Mouse (Mus musculus): ENCODE results near the gene Riox1. TPM values are rescaled to one million over a fixed set of nuclear protein-coding genes. Genes with fewer than 3 reads are reported as not detected.

The Riox1 gene
- polyA plus RNA-seq, 1 experiment = 2.4 TPM

DNA sequence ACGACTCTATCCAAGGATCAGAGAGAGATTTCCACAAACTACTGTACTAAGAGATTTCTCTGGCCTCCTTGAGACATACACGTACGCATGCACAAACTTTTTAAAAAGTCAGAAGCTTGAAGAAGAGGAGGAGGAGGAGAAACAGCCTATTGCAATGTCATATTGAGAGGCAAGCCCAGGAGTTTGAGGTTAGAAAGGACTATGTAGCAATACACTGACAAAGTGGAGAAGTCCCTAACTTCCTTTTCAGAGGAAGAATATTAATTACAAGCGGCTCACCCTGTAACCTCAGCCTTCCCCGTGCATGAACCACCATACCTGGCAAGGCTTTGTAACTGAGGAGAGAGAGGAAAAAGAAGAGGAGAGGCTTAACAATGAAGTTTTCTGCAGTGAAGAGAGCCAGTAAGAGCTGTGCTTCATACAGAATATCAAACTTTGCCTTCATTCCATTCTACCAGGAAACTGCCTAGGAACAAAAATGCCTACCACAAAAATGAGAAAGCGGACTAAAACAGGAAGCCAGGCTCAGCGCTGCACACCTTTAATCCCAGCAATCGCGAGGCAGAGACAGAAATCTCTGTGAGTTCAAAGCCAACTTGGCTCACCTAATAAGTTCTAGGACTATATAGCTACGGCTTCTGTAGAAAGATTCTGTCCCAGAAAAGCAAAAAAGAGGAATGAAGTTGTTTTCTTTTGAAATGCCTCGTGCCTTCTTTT lies 474 bp upstream of the Riox1 start:
- H3K4me1 ChIP-seq (ENCODE audit: control insufficient read depth, insufficient read depth, low read length) = peaks cover 17% of the 10 kb centered on the region
- no peaks in the 10 kb centered on the region for H3K36me3 ChIP-seq (ENCODE audit: control insufficient read depth, insufficient read depth, low read length)
- peak overlapping the region; percentile 88 for H3K4me3 ChIP-seq (ENCODE audit: control insufficient read depth, low read depth, low read length)
- TF ChIP-seq CTCF (IDR thresholded peaks at IDR 0.05; ENCODE audit: control insufficient read depth, insufficient read depth, insufficient replicate concordance, low read depth, low read length) = no peak
- TF ChIP-seq POLR2A (IDR thresholded peaks at IDR 0.05; ENCODE audit: control insufficient read depth, low read depth, low read length) = no peak
- no peaks in the 10 kb centered on the region for H3K27me3 ChIP-seq (ENCODE audit: control insufficient read depth, insufficient read depth, low read length)
- peak overlapping the region; percentile 82 for H3K27ac ChIP-seq (ENCODE audit: control insufficient read depth, insufficient read depth, low read depth, low read length)

- peaks cover 17% of the 10 kb centered on the region for H3K4me1 ChIP-seq (ENCODE audit: control insufficient read depth, insufficient read depth, low read length)
- peak overlapping the region; percentile 88 for H3K4me3 ChIP-seq (ENCODE audit: control insufficient read depth, low read depth, low read length)
- TF ChIP-seq POLR2A (IDR thresholded peaks at IDR 0.05; ENCODE audit: control insufficient read depth, low read depth, low read length) = no peak
- no peak for TF ChIP-seq CTCF (IDR thresholded peaks at IDR 0.05; ENCODE audit: control insufficient read depth, insufficient read depth, insufficient replicate concordance, low read depth, low read length)
- H3K27me3 ChIP-seq (ENCODE audit: control insufficient read depth, insufficient read depth, low read length) = no peaks in the 10 kb centered on the region
- no peaks in the 10 kb centered on the region for H3K36me3 ChIP-seq (ENCODE audit: control insufficient read depth, insufficient read depth, low read length)
- peak overlapping the region; percentile 82 for H3K27ac ChIP-seq (ENCODE audit: control insufficient read depth, insufficient read depth, low read depth, low read length)
Measured at GRCm38 (mm10) chr12:83950840-83951701, 663 bp downstream of the Riox1 start.

DNA sequence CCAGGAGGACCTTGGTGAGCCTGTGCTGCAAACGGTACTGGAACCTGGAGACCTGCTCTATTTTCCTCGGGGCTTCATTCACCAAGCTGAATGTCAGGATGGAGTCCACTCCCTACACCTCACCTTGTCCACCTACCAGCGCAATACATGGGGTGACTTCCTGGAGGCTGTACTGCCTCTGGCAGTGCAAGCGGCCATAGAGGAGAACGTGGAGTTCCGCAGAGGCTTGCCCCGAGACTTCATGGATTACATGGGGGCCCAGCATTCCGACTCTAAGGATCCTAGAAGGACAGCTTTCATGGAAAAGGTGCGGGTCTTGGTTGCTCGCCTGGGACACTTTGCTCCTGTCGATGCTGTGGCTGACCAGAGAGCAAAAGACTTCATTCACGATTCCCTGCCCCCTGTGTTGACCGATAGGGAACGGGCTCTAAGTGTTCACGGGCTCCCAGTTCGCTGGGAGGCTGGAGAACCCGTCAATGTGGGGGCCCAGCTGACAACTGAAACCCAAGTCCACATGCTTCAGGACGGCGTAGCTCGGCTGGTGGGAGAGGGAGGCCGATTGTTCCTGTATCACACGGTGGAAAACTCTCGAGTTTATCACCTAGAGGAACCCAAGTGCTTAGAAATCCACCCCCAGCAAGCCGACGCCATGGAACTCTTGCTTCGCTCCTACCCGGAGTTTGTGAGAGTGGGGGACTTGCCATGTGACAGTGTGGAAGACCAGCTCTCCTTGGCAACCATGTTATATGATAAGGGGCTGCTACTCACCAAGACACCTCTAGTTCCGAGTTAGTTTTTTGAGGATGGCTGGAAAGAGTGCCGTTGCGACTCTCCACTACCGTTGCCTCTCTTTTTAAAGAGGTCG lies 1.5 kb downstream of the Riox1 start:
- TF ChIP-seq POLR2A (IDR thresholded peaks at IDR 0.05; ENCODE audit: control insufficient read depth, low read depth, low read length) = no peak
- no peak for TF ChIP-seq CTCF (IDR thresholded peaks at IDR 0.05; ENCODE audit: control insufficient read depth, insufficient read depth, insufficient replicate concordance, low read depth, low read length)
- peaks cover 17% of the 10 kb centered on the region for H3K4me1 ChIP-seq (ENCODE audit: control insufficient read depth, insufficient read depth, low read length)
- peak overlapping the region; percentile 88 for H3K4me3 ChIP-seq (ENCODE audit: control insufficient read depth, low read depth, low read length)
- no peaks in the 10 kb centered on the region for H3K36me3 ChIP-seq (ENCODE audit: control insufficient read depth, insufficient read depth, low read length)
- H3K27me3 ChIP-seq (ENCODE audit: control insufficient read depth, insufficient read depth, low read length) = no peaks in the 10 kb centered on the region
- H3K27ac ChIP-seq (ENCODE audit: control insufficient read depth, insufficient read depth, low read depth, low read length) = no peak overlapping the region; the same call in 1 of the 2 replicates

DNA sequence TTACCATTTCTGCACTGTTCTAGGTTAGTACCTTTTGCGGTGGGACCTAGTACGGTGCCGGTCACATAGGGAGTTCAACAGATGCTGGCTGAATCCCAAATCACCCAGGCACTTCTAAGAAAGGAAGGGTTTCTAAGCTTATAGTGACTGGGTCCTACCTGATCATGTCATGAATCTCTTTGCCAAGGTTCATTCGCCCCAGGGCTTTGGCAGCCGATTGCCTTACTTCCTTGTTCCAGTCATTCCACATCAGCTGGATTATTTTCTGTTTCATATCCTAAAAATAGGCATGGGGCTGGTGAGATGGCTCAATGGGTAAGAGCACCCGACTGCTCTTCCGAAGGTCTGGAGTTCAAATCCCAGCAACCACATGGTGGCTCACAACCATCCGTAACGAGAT lies 7.9 kb downstream of the Riox1 start:
- Histone ChIP-seq H3K4me3 (ENCODE audit: control insufficient read depth, low read depth, low read length) (no peak overlapping the region), H3K27me3 (ENCODE audit: control insufficient read depth, insufficient read depth, low read length) (no peaks in the 10 kb centered on the region), H3K4me1 (ENCODE audit: control insufficient read depth, insufficient read depth, low read length) (no peaks in the 10 kb centered on the region), H3K27ac (ENCODE audit: control insufficient read depth, insufficient read depth, low read depth, low read length) (no peak overlapping the region), H3K36me3 (ENCODE audit: control insufficient read depth, insufficient read depth, low read length) (no peaks in the 10 kb centered on the region)
- no peak for TF ChIP-seq POLR2A (IDR thresholded peaks at IDR 0.05; ENCODE audit: control insufficient read depth, low read depth, low read length)
- TF ChIP-seq CTCF (IDR thresholded peaks at IDR 0.05; ENCODE audit: control insufficient read depth, insufficient read depth, insufficient replicate concordance, low read depth, low read length) = no peak

- Histone ChIP-seq H3K4me3 (ENCODE audit: control insufficient read depth, low read depth, low read length) (no peak overlapping the region), H3K27me3 (ENCODE audit: control insufficient read depth, insufficient read depth, low read length) (no peaks in the 10 kb centered on the region), H3K4me1 (ENCODE audit: control insufficient read depth, insufficient read depth, low read length) (no peaks in the 10 kb centered on the region), H3K27ac (ENCODE audit: control insufficient read depth, insufficient read depth, low read depth, low read length) (no peak overlapping the region), H3K36me3 (ENCODE audit: control insufficient read depth, insufficient read depth, low read length) (no peaks in the 10 kb centered on the region)
- no peak for TF ChIP-seq POLR2A (IDR thresholded peaks at IDR 0.05; ENCODE audit: control insufficient read depth, low read depth, low read length)
- no peak for TF ChIP-seq CTCF (IDR thresholded peaks at IDR 0.05; ENCODE audit: control insufficient read depth, insufficient read depth, insufficient replicate concordance, low read depth, low read length)
Measured at GRCm38 (mm10) chr12:83965235-83965634, 14.8 kb downstream of the Riox1 start.

DNA sequence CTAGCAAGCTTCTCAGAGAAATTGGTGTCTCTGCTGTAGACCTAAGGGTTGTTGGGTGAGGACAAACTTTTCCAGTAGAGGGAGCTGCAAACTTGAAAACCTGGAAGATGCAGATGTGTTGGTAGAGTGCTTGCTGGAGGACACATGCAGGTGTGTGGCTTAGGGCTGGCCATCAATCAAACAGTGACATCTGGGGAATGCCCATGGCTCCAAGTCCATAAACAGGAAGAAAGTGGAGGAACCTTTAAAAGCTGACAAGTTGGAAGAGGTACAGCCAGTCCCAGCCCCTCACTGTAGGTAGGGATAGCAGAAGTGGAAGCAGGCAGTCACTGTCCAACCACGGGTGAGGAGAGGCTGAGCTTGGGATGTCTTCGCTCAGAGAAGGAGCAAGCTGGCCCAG lies 21.7 kb downstream of the Riox1 start:
- H3K4me3 ChIP-seq (ENCODE audit: control insufficient read depth, low read depth, low read length) = no peak overlapping the region
- TF ChIP-seq CTCF (IDR thresholded peaks at IDR 0.05; ENCODE audit: control insufficient read depth, insufficient read depth, insufficient replicate concordance, low read depth, low read length) (no peak; the same call in 1 of the 2 replicates), POLR2A (IDR thresholded peaks at IDR 0.05; ENCODE audit: control insufficient read depth, low read depth, low read length) (no peak)
- H3K4me1 ChIP-seq (ENCODE audit: control insufficient read depth, insufficient read depth, low read length) = no peaks in the 10 kb centered on the region
- H3K27ac ChIP-seq (ENCODE audit: control insufficient read depth, insufficient read depth, low read depth, low read length) = no peak overlapping the region
- no peaks in the 10 kb centered on the region for H3K36me3 ChIP-seq (ENCODE audit: control insufficient read depth, insufficient read depth, low read length)
- H3K27me3 ChIP-seq (ENCODE audit: control insufficient read depth, insufficient read depth, low read length) = no peaks in the 10 kb centered on the region

Data from testis, adult 2 months (tissue).